Mouse (Mus musculus) lung, postnatal 36 days (tissue): ENCODE data around the gene Bckdha.

Experiments used
- DNase-seq: peaks from one replicate; pipeline ENCODE4 v3.0.0; 2022; ENCODE audit warnings: mixed read lengths

Gene Bckdha

GRCm38 (mm10) chr7:25644631-25645030 lies 14.2 kb downstream of the Bckdha start:
- no peak for DNase-seq

GRCm38 (mm10) chr7:25644136-25644535 lies 14.6 kb downstream of the Bckdha start:
- no peak for DNase-seq

GRCm38 (mm10) chr7:25639754-25640153 lies 19.0 kb downstream of the Bckdha start:
- no peak for DNase-seq

- DNase-seq, result no peak
Measured at GRCm38 (mm10) chr7:25637099-25637498, 21.7 kb downstream of the Bckdha start.

- peak; percentile 59 for DNase-seq
Measured at GRCm38 (mm10) chr7:25636373-25636772, 22.4 kb downstream of the Bckdha start.

GRCm38 (mm10) chr7:25632679-25633078 lies 26.1 kb downstream of the Bckdha start:
- DNase-seq, result peak; percentile 45

GRCm38 (mm10) chr7:25628323-25628620 lies 30.5 kb downstream of the Bckdha start:
- DNase-seq, result no peak

GRCm38 (mm10) chr7:25627431-25628322 lies 31.1 kb downstream of the Bckdha start:
- DNase-seq, result peak; percentile 82

- peak; percentile 73 for DNase-seq
Measured at GRCm38 (mm10) chr7:25626509-25627430, 32.0 kb downstream of the Bckdha start, which contains the start of gene B3gnt8. Gene B3gnt8, plus strand, starts transcription at chr7:25626654.

- peak; percentile 56 for DNase-seq
Measured at GRCm38 (mm10) chr7:25625594-25626250, 33.1 kb downstream of the Bckdha start.

GRCm38 (mm10) chr7:25624851-25625250 lies 33.9 kb downstream of the Bckdha start:
- no peak for DNase-seq

- DNase-seq, result no peak
Measured at GRCm38 (mm10) chr7:25623857-25624370, 34.9 kb downstream of the Bckdha start.

- no peak for DNase-seq
Measured at GRCm38 (mm10) chr7:25620751-25621150, 38.0 kb downstream of the Bckdha start.

GRCm38 (mm10) chr7:25620101-25620500 lies 38.7 kb downstream of the Bckdha start:
- DNase-seq, result no peak

GRCm38 (mm10) chr7:25619722-25619991 lies 39.1 kb downstream of the Bckdha start:
- no peak for DNase-seq

GRCm38 (mm10) chr7:25618865-25619721 lies 39.7 kb downstream of the Bckdha start, which contains the start of gene Dmac2:
Gene Dmac2, plus strand, starts transcription at chr7:25619414.
- peak; percentile 97 for DNase-seq

- DNase-seq, result no peak
Measured at GRCm38 (mm10) chr7:25617376-25618160, 41.2 kb downstream of the Bckdha start.

GRCm38 (mm10) chr7:25615706-25616011 lies 43.1 kb downstream of the Bckdha start, which contains the start of gene Erich4:
Gene Erich4, minus strand, starts transcription at chr7:25615892.
- no peak for DNase-seq

GRCm38 (mm10) chr7:25614831-25615705 lies 43.7 kb downstream of the Bckdha start:
- no peak for DNase-seq

- DNase-seq, result no peak
Measured at GRCm38 (mm10) chr7:25614086-25614485, 44.7 kb downstream of the Bckdha start.
